Mouse (Mus musculus) gastrocnemius, adult 18-20 months (tissue): ENCODE results near the gene Gse1. TPM values are rescaled to one million over a fixed set of nuclear protein-coding genes. Genes with fewer than 3 reads are reported as not detected.

ENCODE experiments used
- DNase-seq: peaks from one replicate; pipeline ENCODE4 v3.0.0; 2021; ENCODE audit warnings: low spot score
- total RNA-seq, 2 experiments: library from RNA; stranded (reverse); gene quantifications; 2 replicates each; pipeline ENCODE4 v1.2.3; 2021

Gene Gse1
- total RNA-seq, 2 experiments from 2014 or later: 28.9 to 32.6 TPM

DNA sequence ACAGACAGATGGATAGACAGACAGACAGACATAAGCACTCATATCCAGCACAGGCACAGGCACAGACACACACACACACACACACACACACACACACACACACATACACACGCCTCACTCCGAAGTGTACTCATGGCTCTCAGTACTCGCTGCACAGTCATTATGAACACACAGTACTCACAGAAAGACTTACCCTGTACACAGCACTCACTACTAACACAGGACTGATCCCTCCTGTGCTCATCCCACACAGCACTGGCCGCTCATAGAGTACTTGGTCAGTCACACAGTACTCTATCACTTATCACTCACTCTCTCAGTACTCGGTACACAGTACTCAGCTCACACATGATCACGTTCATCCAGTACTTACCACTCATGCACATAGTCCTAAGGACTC lies 144.4 kb downstream of the Gse1 start:
- DNase-seq: no peak

DNA sequence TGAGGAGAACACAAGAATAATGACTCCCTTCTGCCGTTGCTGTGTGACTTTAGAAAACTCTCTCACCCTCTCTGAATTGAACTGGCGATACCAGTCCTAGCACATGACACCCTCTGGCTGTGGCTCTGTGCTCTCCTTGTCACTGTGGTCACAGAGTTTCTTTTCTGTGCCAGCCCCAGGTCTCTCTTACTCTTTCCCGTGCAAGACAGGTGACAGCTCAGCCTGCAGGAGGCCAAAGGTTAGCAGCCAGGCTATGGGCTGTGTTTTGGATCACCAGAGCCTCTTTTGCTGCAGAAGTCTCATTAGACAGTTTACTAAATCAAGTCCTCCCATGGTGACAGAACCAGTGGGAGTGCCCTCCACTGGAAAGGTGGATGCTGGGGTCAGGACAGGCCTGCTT lies 145.4 kb downstream of the Gse1 start:
- DNase-seq: no peak

DNA sequence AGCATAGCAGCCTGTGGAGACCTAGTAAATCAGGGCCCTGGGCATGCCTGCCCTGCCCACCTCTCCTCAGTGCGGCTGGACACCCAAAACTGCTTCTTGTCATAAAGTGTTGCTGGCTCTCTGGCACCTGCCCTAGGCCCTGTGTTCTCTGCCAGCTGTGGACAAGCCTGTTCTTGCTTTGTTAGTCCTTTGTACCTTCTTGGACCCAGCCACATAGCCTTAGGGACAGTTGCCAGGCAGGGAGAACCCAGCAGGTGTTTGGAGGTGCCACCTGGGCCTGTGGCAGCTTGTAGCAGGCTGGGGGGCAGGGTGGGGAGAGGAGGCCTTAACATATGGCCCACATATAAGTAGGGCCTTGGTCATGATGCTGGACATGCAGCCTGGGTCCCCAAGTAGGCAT lies 145.8 kb downstream of the Gse1 start:
- DNase-seq: no peak

DNA sequence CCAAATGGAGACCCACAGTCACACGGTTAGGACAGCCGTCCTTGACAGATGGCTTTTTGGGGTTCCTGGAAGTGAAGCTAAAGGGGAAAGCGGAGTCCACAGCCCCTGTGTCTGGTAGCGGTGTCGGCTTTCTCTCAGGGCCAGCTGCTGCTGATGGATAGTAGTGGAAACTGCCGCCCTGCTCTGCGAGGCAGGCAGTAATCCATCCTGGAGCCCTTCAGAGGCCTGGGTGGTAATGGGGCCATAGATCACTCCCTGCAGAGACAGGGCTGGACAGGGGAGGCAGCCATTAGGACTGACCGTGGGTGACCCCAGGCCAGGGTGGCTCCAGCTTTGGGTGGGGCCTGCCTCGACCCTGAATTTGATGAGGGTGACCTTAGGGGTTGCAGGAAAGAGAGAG lies 146.3 kb downstream of the Gse1 start:
- DNase-seq: peak; percentile 33

DNA sequence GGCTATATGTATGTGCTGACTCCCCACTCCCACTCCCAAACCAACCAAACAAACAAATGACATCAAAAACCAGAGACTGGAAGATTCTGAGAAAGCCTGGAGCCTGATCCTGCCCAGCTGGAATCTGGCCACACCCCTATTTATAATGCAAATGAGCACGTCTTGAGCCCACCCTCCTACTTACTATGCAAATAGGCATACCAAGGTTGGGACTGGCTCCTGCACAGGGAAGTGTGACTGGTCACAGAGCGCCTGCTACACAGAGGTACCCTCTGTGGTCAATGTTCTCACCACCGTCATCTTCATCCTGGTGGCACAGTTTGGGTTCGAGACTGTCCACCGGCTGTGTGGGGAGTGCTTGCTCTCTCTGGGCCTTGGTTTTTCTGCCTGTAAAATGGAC lies 146.9 kb downstream of the Gse1 start:
- DNase-seq: no peak

DNA sequence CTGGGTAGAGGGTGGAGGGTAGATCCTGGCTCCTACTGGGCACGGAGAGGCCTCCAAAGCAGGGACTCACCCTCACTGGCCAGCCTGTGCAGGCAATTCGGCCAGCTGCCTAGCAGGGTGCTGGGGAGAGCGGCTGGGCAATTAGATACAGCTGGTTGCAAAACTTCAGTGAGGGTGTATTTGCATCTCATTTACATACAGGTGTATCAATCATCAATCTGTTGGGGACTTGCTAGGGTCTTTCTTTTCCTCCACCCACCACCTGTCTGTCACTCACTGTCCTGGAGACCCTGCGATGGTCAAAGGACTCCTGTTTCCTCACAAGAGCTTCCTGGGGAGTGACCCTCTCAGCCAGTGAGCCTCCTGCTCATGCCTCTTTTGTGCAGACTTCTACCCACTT lies 148.0 kb downstream of the Gse1 start:
- no peak for DNase-seq

DNA sequence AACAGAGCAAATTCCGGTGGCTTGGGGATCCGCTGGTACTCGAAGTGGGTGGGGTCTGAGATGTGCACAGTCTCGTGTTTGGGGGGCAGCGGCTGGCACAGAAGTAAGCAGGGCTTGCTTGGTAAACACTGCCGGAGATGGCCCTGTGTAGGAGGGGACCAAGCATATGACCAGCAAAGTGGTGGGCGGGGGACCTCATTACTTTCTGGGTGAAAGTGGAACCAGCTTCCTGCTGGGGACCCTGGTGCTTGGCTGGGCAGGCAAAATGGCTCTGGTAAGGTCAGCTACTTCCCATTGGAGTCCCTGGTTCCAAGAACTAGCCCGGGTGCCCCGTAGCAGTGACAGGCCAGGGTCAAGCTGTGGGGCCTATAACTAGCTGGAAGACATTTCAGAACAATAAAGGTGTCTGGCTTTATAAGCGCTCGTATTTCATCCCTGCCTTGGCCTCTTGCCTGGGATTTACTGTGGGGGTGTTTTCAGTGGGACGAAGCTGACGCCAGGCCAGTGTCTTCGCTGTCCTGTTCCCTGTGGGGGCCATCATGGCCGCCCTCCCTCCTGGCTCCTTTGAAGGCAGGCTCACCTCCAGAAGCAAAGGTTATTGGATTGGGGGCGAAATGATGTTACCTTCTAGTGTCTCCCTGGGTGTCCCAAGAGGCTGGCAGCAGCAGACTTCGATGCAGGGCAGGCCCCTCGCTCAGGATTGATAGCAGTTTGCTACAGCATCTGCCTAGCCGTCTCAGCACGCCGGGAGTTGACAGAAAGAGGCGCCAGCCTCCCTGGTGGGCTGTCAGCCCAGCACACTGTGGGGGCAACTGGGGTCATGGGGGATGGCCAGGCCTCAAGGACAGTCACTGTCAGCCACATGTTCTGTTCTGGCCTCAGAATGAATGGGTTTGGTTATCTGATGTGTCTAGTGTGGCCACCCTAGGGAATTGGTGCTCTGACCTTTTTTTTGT lies 148.9 kb downstream of the Gse1 start:
- no peak for DNase-seq

DNA sequence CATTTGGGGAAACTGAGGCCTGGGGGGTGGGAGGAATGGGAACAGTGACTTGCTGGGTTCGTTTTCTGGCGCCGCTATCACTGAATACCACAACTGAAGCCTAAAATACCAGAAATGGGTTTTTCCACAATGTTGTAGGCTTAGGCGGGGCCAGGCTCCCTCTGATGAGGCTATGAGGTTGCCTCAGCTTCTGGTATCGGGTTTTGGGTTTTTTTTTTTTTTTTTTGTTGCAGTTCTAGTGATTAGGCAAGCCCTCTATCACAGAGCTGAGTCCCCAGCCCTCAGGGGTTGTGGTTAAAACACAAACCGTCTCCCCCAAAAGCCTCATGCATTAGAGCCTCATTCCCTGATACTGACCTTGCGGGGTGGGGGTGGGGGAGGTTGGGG lies 149.5 kb downstream of the Gse1 start:
- DNase-seq: no peak

DNA sequence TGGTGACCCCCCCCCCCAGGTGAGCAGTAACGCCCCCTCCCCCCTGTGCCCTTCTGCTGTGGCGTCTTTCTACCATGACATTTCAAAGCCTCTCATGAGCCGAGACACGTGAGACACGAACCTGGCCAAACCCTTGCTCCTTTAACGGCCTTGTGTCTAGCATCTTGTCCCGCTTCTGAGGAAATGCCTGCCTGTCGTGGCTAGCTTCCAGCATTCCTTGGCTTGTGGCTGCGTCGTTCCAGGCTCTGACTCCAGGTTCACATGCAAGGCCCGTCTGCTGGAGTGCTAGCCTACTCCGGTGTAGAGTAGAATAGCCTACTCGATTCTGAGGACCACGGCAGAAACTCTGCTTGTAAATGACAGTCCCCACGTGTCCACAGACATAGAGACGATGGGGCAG lies 150.1 kb downstream of the Gse1 start:
- DNase-seq: peak; percentile 88

DNA sequence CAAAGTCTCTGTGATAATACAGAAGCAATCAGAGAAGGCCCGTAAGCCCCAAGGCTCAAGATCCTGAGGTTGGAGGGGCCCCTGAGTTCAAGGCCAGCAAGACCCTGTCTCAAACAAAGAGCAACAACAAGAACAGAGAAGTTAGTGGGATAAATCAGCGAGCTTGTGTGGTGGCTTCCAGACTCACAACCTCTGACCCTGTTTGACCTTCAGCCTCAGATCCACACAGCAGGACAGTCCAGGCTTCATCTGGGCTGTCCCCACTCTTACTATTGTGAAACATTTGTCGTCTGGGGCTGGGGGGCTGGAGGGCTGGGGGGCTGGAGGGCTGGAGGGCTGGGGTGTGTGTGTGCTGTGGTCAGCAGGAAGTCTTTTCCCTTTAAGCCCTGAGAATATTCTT lies 150.8 kb downstream of the Gse1 start:
- DNase-seq: no peak

DNA sequence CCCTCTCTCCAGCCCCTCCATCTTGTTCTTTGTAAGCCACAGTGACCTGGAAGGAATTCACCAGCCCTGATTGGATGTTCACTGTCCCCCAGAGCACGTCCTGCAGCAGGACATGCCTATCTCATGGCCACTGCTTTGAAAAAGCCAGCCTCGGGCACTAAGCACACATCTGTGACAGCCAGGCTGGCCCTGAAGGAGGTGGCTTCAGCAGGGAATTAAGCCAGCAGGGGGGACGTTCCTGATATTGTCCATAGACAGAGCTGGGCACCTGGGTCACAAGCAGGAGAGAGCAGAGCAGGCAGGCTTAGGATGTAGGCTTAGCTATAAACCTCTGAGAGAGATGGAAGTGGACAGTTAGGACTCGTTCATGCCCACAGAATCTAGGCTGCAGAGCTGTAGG lies 153.6 kb downstream of the Gse1 start:
- DNase-seq: no peak

DNA sequence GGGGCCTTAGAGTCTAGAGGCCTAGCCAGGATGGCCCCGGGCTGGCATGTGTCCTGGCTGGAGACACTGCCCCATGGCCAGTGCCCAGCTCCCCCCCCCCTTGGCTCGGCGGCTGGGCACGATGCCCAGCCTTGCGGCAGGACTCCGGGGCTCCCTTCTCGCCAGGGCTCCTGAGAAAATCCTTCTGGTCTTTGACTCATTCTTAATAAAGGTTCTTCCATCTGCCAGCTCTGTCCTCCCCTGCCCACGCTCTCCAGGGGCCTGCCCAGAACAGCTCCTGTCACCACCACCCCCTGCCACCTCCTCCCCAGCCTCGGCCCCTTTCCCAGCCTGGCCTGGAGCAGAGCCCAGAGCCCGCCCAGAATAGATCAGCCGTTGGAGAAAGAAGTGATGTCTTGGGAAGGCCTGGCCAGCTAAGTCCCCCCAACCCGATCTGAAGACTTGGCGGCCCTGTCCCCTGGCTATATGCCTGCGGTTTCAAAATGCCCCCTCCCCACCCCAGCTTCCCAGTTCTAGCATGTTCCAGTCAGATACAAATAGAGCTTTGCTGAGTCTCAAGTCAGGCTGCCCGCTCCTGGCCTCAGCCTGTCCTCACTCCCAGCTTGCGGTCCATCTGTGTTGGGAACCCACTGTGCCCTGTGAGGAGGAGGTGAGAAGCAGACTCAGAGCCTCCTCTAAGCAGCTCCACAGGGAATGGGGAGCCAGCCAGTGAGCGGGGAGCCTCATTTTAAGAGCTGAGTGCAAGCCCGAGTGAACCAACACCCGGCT lies 154.4 kb downstream of the Gse1 start:
- DNase-seq: peak; percentile 94

DNA sequence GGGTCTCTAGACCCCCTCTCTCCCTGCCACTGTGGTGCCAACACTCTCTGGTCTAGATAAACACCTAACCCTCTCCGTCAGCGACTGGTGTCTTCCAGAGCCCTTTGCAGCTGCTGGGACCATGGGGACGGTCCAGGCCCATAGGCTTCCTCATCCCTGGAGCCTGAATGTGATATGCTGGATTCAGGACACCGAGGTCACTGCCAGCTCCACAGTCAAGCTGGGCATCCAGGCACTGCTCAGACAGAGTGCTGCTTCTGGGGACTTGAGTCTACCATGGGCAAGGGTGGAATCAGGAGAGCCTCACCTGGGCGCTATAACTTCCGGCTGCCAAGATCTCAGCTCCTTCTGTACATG lies 154.9 kb downstream of the Gse1 start:
- DNase-seq: peak; percentile 36

DNA sequence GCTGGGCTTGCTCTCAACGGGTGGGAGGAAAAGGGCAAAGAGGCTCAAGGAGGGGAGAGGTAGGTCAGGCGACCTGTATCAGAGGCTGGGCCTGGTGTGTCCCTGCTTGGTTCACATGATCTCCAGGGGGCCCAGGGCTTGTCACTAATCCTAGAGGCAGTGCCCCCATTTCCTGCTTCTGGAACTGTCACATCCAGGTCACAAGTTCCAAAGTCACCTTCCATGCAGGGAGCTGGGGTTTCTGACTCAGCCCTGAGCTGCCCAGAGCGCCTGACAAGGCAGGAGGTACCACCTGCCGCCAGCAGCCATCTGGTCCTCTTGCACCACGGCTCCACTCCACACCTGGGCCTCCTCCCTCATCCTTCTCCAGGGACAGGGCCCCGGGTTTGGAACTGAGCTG lies 155.5 kb downstream of the Gse1 start:
- DNase-seq: no peak

DNA sequence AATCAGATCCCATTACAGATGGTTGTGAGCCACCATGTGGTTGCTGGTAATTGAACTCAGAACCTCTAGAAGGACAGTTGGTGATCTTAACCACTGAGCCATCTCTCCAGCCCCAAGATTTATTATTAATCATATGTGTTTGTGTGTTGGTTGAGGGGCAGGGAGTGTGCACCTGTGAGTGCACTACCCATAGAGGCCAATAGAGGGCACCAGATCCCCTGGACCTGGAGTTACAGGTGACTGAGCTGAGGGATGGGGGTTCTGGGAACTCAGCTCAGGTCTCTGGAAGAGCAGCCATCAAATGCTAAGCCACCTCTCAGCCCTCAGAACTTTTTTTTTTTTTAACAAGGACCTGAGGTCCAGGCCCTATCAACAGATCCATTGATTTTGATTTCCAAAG lies 156.5 kb downstream of the Gse1 start:
- DNase-seq: no peak

DNA sequence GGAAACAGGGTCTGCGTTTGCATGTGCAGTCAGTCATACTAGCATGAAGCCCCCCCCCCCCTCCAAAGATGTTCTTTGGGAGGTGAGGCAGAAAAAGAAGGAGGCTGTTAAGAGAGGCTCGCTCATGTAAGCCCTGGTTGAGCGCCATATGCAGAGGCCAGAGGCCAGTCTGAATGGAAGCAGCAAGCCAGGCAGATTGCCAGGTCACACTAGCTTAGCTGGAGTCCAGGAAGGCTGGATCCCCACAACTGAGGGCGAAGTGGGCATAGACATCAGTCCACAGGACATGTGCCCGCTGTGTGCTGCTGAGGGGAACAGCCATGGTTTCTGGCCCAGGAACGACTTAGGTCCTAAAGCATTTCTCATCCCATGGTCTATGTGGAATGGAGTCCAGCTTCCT lies 160.0 kb downstream of the Gse1 start:
- DNase-seq: no peak

DNA sequence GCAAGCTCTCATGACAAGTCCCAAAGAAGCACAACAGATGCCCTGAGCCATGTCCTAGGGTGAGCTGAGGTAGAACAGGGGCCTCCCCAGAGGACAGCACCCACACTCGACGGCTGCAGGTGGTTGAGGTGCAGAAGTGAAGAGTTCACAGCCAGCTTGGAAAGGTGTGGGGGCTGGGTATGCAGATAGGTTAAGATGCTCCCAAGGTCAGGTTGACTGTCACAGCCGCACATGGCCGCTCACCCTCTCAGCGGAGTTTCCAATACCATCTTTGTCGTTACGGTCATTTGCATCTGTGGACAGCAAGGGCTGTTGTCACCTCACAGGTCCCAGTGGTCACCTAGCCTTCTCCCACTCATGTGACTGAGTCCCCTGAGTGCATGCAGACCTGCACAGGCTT lies 162.3 kb downstream of the Gse1 start:
- DNase-seq: no peak

DNA sequence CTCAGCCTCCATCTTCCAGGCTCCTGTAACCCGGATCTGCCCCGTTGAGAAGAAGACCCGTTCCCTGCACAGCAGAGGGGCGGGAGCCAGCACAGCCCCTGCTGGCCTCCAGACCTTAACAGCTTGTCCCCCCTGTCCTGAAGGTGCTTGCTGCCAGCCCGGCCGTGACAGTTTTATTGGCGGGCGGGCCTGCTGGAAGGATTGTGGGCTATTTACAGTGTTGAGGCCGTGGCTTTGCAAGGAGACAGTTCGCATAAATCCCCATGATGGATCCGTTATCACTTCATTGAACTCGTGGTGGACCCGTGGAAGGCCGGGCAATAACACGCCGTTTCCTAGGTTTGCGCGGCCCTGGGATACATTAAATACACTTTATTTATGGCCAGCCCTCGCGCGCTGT lies 163.6 kb downstream of the Gse1 start:
- no peak for DNase-seq

DNA sequence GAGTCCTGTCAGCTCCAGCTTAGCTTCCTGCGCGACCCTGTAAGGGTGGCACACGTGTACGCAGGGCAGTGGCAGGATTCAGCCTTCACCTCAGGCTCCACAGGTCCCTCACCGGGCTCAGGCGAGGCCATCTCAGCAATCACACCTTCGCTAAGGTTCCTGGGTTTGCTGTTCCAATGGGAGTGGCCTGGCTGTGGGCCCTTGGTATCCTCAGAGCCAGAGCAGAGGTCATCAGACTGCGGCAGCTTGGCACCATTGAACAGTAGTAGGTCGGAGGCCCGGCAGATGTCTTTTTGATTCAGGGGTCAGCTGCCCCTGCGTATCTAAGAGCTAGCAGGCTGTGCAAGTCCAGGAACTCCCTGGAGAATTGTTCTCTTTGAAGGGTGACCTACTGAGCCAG lies 164.8 kb downstream of the Gse1 start:
- DNase-seq: no peak

DNA sequence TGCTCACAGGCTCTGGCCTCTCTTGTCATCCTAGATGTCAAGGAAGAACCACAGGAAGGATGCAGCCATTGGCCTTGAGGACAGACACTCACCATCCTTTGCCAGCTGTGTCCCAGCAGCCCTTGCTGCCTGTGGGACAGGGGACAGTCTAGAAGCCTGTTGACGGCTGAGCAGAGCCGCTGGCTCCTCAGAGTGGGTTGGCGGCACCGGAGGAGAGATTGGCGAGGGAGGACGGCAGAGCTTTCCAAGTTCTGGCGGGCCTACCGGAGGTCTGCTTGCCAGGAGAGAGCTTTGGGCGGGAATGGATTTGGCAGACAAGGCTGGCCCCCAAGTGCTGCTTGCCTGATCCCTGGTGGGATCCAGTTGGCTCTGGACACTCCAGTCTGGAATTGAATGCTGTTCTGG lies 165.6 kb downstream of the Gse1 start:
- no peak for DNase-seq

DNA sequence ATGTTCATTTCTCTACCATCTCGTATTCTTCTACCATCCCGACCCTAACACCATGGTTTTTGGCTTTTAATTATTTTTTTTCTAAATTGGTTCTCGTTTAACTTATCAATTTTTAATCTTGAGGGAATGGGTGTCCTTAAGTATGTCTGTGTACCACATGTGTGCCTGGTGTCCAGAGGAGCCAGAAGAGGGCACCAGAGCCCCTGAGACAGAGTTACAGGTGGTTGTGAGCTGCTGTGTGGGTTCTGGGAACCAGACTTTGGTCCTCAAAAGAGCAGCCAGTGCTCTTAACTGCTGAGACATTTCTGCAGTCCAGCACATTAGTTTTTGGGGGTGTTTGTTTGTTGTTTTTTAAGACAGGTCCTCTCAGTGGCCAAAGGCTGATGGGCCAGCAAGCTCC lies 167.6 kb downstream of the Gse1 start:
- no peak for DNase-seq

DNA sequence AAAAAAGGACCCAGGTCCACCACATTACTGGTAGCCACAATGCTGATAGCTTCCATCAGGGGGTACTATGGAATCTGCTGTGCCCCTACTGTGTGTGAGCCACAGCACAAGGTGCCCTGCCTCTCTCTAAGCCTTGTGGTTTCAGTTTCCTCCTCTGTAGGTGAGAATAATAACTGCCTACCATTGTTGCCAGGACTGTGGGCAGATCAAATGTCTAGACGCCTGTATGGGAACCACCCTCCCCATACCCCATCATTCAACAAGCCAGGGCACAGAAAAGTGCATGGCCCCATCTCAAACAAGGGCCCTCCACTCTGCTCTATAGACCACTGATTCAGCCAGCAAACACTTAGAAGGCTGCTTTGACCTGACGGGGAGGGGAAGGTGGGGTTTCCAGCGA lies 168.5 kb downstream of the Gse1 start:
- no peak for DNase-seq
